Mouse (Mus musculus) limb, embryonic 11.5 days (tissue): Measurements from ENCODE around the gene Znrd1. TPM values are rescaled to one million over a fixed set of nuclear protein-coding genes. Genes with fewer than 3 reads are reported as not detected.

Experiments
- ATAC-seq: fragments of 200-750 bp; cut with Nextera tagmentation; 2 replicates; pipeline ENCODE4 v1.8.0; 2017; ENCODE audit warnings: low read depth; ENCODE audit not compliant: insufficient number of reproducible peaks, low FRiP score, low TSS enrichment
- DNase-seq: peaks from one replicate; pipeline ENCODE4 v3.0.0-alpha.2; 2015; ENCODE audit warnings: low spot score
- H3K27ac ChIP-seq: fragments of 300-500 bp; sonication (generic); replicated peaks from 2 replicates; pipeline ENCODE4 v1.5.1; 2014; ENCODE audit warnings: low read depth, mild to moderate bottlenecking, low read length
- H3K27me3 ChIP-seq: fragments of 300-500 bp; sonication (generic); 2 replicates; pipeline ENCODE4 v1.6.1; 2014; ENCODE audit warnings: mild to moderate bottlenecking, low read length, mixed read lengths; ENCODE audit not compliant: control insufficient read depth, insufficient read depth
- H3K36me3 ChIP-seq: fragments of 300-500 bp; sonication (generic); 2 replicates; pipeline ENCODE4 v1.6.1; 2014; ENCODE audit warnings: mild to moderate bottlenecking, low read length, moderate library complexity, mixed read lengths; ENCODE audit not compliant: control insufficient read depth, insufficient read depth
- H3K4me1 ChIP-seq: fragments of 300-500 bp; sonication (generic); 2 replicates; pipeline ENCODE4 v1.6.1; 2014; ENCODE audit warnings: low read length, mixed read lengths; ENCODE audit not compliant: control insufficient read depth, insufficient read depth
- H3K4me2 ChIP-seq: fragments of 300-500 bp; sonication (generic); 2 replicates; pipeline ENCODE4 v1.6.1; 2014; ENCODE audit warnings: low read depth, mild to moderate bottlenecking, moderate library complexity; ENCODE audit not compliant: severe bottlenecking
- H3K4me3 ChIP-seq: fragments of 300-500 bp; sonication (generic); 2 replicates; pipeline ENCODE4 v1.5.1; 2014; ENCODE audit warnings: low read depth, low read length
- H3K9ac ChIP-seq: fragments of 300-500 bp; sonication (generic); 2 replicates; pipeline ENCODE4 v1.6.1; 2014; ENCODE audit warnings: mild to moderate bottlenecking, low read length
- H3K9me3 ChIP-seq: fragments of 300-500 bp; sonication (generic); 2 replicates; pipeline ENCODE4 v1.6.1; 2016; ENCODE audit warnings: low read length; ENCODE audit not compliant: control insufficient read depth
- WGBS: fragments of 180-500 bp; shearing (Covaris S2); extraction: QIAGEN DNeasy Blood & Tissue Kit; methylation state at CpG from one replicate; pipeline ENCODE4 v1.1.7; 2014; 5-methylcytosine and 5-hydroxymethylcytosine counted together
- polyA plus RNA-seq: library from polyadenylated mRNA; unstranded; fragments of >200 nt; fragmentation: Nextera tagmentation; extraction: Ambion mirVana; gene quantifications from 2 replicates; pipeline ENCODE4 v1.2.1, GENCODE M21; 2014

Znrd1 gene
- polyA plus RNA-seq, 1 experiment from 2014 or later, result 119 TPM

GRCm38 (mm10) chr17:36923491-36923890 lies 34.9 kb downstream of the Znrd1 start:
- H3K9me3 ChIP-seq, result no peaks in the 10 kb centered on the region
- H3K4me3 ChIP-seq, result no peak overlapping the region
- H3K9ac ChIP-seq, result no peak overlapping the region
- 60% methylated on average over 4 of the region's 4 CpGs for WGBS
- H3K27me3 ChIP-seq, result no peaks in the 10 kb centered on the region
- DNase-seq (no peak), ATAC-seq (no peak)
- no peak overlapping the region for H3K4me2 ChIP-seq
- no peak overlapping the region for H3K27ac ChIP-seq
- H3K36me3 ChIP-seq, result no peaks in the 10 kb centered on the region
- no peaks in the 10 kb centered on the region for H3K4me1 ChIP-seq

- no peaks in the 10 kb centered on the region for H3K27me3 ChIP-seq
- ATAC-seq, result no peak
- no peak overlapping the region for H3K4me3 ChIP-seq
- H3K4me1 ChIP-seq, result no peaks in the 10 kb centered on the region
- H3K4me2 ChIP-seq, result no peak overlapping the region
- DNase-seq, result no peak
- WGBS, result 88% methylated on average over 4 of the region's 4 CpGs
- no peaks in the 10 kb centered on the region for H3K36me3 ChIP-seq
- no peaks in the 10 kb centered on the region for H3K9me3 ChIP-seq
- no peak overlapping the region for H3K9ac ChIP-seq
- H3K27ac ChIP-seq, result no peak overlapping the region
Measured at GRCm38 (mm10) chr17:36922715-36923114, 35.6 kb downstream of the Znrd1 start.

GRCm38 (mm10) chr17:36920239-36920638 lies 38.1 kb downstream of the Znrd1 start:
- 45% methylated on average over 15 of the region's 15 CpGs for WGBS
- ATAC-seq, result no peak
- no peak overlapping the region for H3K4me3 ChIP-seq
- no peaks in the 10 kb centered on the region for H3K9me3 ChIP-seq
- H3K4me2 ChIP-seq, result no peak overlapping the region
- H3K27ac ChIP-seq, result no peak overlapping the region
- DNase-seq, result no peak
- no peaks in the 10 kb centered on the region for H3K27me3 ChIP-seq
- H3K9ac ChIP-seq, result no peak overlapping the region
- no peaks in the 10 kb centered on the region for H3K4me1 ChIP-seq
- no peaks in the 10 kb centered on the region for H3K36me3 ChIP-seq

- H3K4me1 ChIP-seq, result no peaks in the 10 kb centered on the region
- H3K27me3 ChIP-seq, result no peaks in the 10 kb centered on the region
- H3K4me2 ChIP-seq, result no peak overlapping the region
- no peak overlapping the region for H3K4me3 ChIP-seq
- H3K9ac ChIP-seq, result no peak overlapping the region
- 15% methylated on average over 9 of the region's 9 CpGs for WGBS
- H3K27ac ChIP-seq, result no peak overlapping the region
- peak; percentile 67 for DNase-seq
- H3K9me3 ChIP-seq, result no peaks in the 10 kb centered on the region
- ATAC-seq, result no peak
- H3K36me3 ChIP-seq, result no peaks in the 10 kb centered on the region
Measured at GRCm38 (mm10) chr17:36915076-36915475, 43.3 kb downstream of the Znrd1 start.

- DNase-seq (peak; percentile 82), ATAC-seq (no peak)
- H3K4me2 ChIP-seq, result no peak overlapping the region
- H3K9me3 ChIP-seq, result no peaks in the 10 kb centered on the region
- H3K36me3 ChIP-seq, result no peaks in the 10 kb centered on the region
- no peak overlapping the region for H3K4me3 ChIP-seq
- no peak overlapping the region for H3K27ac ChIP-seq
- no peaks in the 10 kb centered on the region for H3K27me3 ChIP-seq
- WGBS, result 17% methylated on average over 2 of the region's 2 CpGs
- H3K4me1 ChIP-seq, result no peaks in the 10 kb centered on the region
- H3K9ac ChIP-seq, result no peak overlapping the region
Measured at GRCm38 (mm10) chr17:36914108-36914507, 44.3 kb downstream of the Znrd1 start.

- no peak for ATAC-seq
- no peak overlapping the region for H3K4me2 ChIP-seq
- no peak overlapping the region for H3K4me3 ChIP-seq
- H3K27ac ChIP-seq, result no peak overlapping the region
- no peak for DNase-seq
- WGBS, result 85% methylated on average over 2 of the region's 2 CpGs
- no peaks in the 10 kb centered on the region for H3K27me3 ChIP-seq
- H3K9me3 ChIP-seq, result no peaks in the 10 kb centered on the region
- no peaks in the 10 kb centered on the region for H3K4me1 ChIP-seq
- H3K36me3 ChIP-seq, result no peaks in the 10 kb centered on the region
- H3K9ac ChIP-seq, result no peak overlapping the region
Measured at GRCm38 (mm10) chr17:36912031-36912430, 46.3 kb downstream of the Znrd1 start.

- ATAC-seq (no peak), DNase-seq (no peak)
- no peak overlapping the region for H3K27ac ChIP-seq
- no peak overlapping the region for H3K9ac ChIP-seq
- no peaks in the 10 kb centered on the region for H3K27me3 ChIP-seq
- H3K4me3 ChIP-seq, result no peak overlapping the region
- no peaks in the 10 kb centered on the region for H3K4me1 ChIP-seq
- no peaks in the 10 kb centered on the region for H3K9me3 ChIP-seq
- H3K36me3 ChIP-seq, result no peaks in the 10 kb centered on the region
- H3K4me2 ChIP-seq, result no peak overlapping the region
- WGBS, result 47% methylated on average over 4 of the region's 4 CpGs
Measured at GRCm38 (mm10) chr17:36909802-36910201, 48.6 kb downstream of the Znrd1 start.

GRCm38 (mm10) chr17:36908235-36908634 lies 50.1 kb downstream of the Znrd1 start:
- DNase-seq (no peak), ATAC-seq (no peak; the same call in 1 of the 2 replicates)
- H3K36me3 ChIP-seq, result no peaks in the 10 kb centered on the region
- no peaks in the 10 kb centered on the region for H3K27me3 ChIP-seq
- H3K4me2 ChIP-seq, result no peak overlapping the region
- 56% methylated on average over 1 of the region's 1 CpGs for WGBS
- no peak overlapping the region for H3K9ac ChIP-seq
- no peak overlapping the region for H3K27ac ChIP-seq
- H3K4me3 ChIP-seq, result no peak overlapping the region
- H3K4me1 ChIP-seq, result no peaks in the 10 kb centered on the region
- no peaks in the 10 kb centered on the region for H3K9me3 ChIP-seq
